Mouse (Mus musculus): ENCODE results near the gene Epn1.

- TF ChIP-seq POLR2A (IDR thresholded peaks at IDR 0.05; ENCODE audit: borderline replicate concordance, control insufficient read depth, low read depth, low read length) (no peak), CTCF (IDR thresholded peaks at IDR 0.05; ENCODE audit: control insufficient read depth, insufficient read depth, low read length) (no peak)
Measured at GRCm38 (mm10) chr7:5037026-5037425, 43.0 kb upstream of the Epn1 start.
